Mouse (Mus musculus) hindbrain, embryonic 12.5 days (tissue): ENCODE measurements around the gene Gm11639. TPM values are rescaled to one million over a fixed set of nuclear protein-coding genes. Genes with fewer than 3 reads are reported as not detected.
"Not testable (repeated sequence)": the region's sequence is repeated elsewhere in the genome, so short reads cannot be mapped to it uniquely, and the experiment has no call there.

Experiments
- ATAC-seq: fragments of 200-750 bp; cut with Nextera tagmentation; 2 replicates; pipeline ENCODE4 v1.8.0; 2017; ENCODE audit warnings: moderate TSS enrichment; ENCODE audit not compliant: low FRiP score
- H3K27ac ChIP-seq: fragments of 300-500 bp; sonication (generic); 2 replicates; pipeline ENCODE4 v1.5.1; 2016; ENCODE audit warnings: mild to moderate bottlenecking
- H3K27me3 ChIP-seq: fragments of 300-500 bp; sonication (generic); 2 replicates; pipeline ENCODE4 v1.6.1; 2016; ENCODE audit warnings: mild to moderate bottlenecking
- H3K36me3 ChIP-seq: fragments of 300-500 bp; sonication (generic); 2 replicates; pipeline ENCODE4 v1.6.1; 2016; ENCODE audit warnings: mild to moderate bottlenecking
- H3K4me1 ChIP-seq: fragments of 300-500 bp; sonication (generic); 2 replicates; pipeline ENCODE4 v1.6.1; 2016
- H3K4me2 ChIP-seq: fragments of 300-500 bp; sonication (generic); replicated peaks from 2 replicates; pipeline ENCODE4 v1.6.1; 2016; ENCODE audit warnings: mild to moderate bottlenecking
- H3K4me3 ChIP-seq: fragments of 300-500 bp; sonication (generic); 2 replicates; pipeline ENCODE4 v1.5.1; 2016; ENCODE audit warnings: mild to moderate bottlenecking
- H3K9ac ChIP-seq: fragments of 300-500 bp; sonication (generic); 2 replicates; pipeline ENCODE4 v1.6.1; 2016; ENCODE audit warnings: mild to moderate bottlenecking, moderate library complexity
- H3K9me3 ChIP-seq: fragments of 300-500 bp; sonication (generic); replicated peaks from 2 replicates; pipeline ENCODE4 v1.6.1; 2016; ENCODE audit warnings: mild to moderate bottlenecking
- WGBS: fragments of 180-500 bp; shearing (Covaris S2); methylation state at CpG from one replicate; pipeline ENCODE4 v1.1.7; 2016; 5-methylcytosine and 5-hydroxymethylcytosine counted together
- polyA plus RNA-seq: library from polyadenylated mRNA; unstranded; fragments of >200 nt; fragmentation: Nextera tagmentation; extraction: Ambion mirVana; gene quantifications from 2 replicates; pipeline ENCODE4 v1.2.1, GENCODE M21; 2016

Gene Gm11639
- polyA plus RNA-seq, 1 experiment from 2014 or later = not detected

DNA sequence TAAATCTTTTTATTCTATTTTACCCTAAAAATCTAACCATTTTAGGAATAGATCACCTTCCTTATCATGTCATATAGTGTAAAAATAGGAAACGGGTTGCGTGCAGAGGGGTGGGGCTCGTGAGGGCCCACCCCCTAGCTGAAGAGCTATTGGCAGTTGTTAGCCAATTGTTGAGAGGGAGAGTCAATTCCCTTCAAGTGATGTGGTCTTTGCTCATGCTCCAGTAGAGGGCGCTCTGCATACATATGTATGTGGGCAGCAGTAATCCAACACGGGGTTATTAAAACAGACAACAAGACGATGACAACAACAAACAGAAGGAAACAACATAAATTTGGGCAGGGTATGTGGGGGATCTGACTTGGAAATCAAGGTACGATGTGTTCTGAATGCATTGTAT, 335.6 kb downstream of the Gm11639 start:
- Histone ChIP-seq H3K4me2 (no peak overlapping the region), H3K4me3 (no peak overlapping the region), H3K27me3 (no peaks in the 10 kb centered on the region), H3K9me3 (no peaks in the 10 kb centered on the region), H3K27ac (no peak overlapping the region), H3K4me1 (no peaks in the 10 kb centered on the region), H3K36me3 (no peaks in the 10 kb centered on the region), H3K9ac (no peak overlapping the region)
- ATAC-seq = no peak
- 81% methylated on average over 7 of the region's 7 CpGs for WGBS

GRCm38 (mm10) chr11:105028744-105029348, 343.3 kb downstream of the Gm11639 start:
- Histone ChIP-seq H3K4me1 (no peaks in the 10 kb centered on the region), H3K27ac (no peak overlapping the region), H3K4me3 (no peak overlapping the region), H3K9me3 (no peaks in the 10 kb centered on the region), H3K27me3 (no peaks in the 10 kb centered on the region), H3K9ac (no peak overlapping the region), H3K36me3 (no peaks in the 10 kb centered on the region), H3K4me2 (no peak overlapping the region)
- ATAC-seq = no peak
- WGBS = 73% methylated on average over 6 of the region's 6 CpGs

GRCm38 (mm10) chr11:105029525-105029924, 344.0 kb downstream of the Gm11639 start:
- Histone ChIP-seq H3K4me3 (no peak overlapping the region), H3K9ac (no peak overlapping the region), H3K36me3 (no peaks in the 10 kb centered on the region), H3K27me3 (no peaks in the 10 kb centered on the region), H3K4me2 (no peak overlapping the region), H3K27ac (no peak overlapping the region), H3K9me3 (no peaks in the 10 kb centered on the region), H3K4me1 (no peaks in the 10 kb centered on the region)
- ATAC-seq = no peak
- WGBS = 85% methylated on average over 8 of the region's 8 CpGs

DNA sequence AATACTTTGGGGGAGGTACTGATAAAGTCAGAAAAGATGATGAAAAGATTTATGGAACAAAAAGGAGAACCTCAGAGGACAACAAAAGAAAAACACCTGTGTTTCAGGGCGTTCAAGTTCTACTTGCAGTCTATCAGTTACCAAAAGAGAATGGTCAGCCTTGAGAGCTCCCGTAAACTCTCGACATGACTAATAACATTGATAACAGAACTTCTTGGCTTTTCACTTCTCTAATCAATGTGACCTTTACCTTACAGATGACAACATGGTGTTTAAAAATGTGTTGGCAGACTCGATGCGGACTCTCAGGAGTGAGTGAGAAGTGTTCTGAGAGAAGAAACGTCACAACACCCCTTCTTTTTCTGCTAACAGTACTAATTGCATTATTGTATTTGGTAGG, 344.7 kb downstream of the Gm11639 start:
- Histone ChIP-seq H3K9ac (no peak overlapping the region), H3K27ac (no peak overlapping the region), H3K4me3 (no peak overlapping the region), H3K4me2 (no peak overlapping the region), H3K9me3 (no peaks in the 10 kb centered on the region), H3K36me3 (no peaks in the 10 kb centered on the region), H3K4me1 (no peaks in the 10 kb centered on the region), H3K27me3 (no peaks in the 10 kb centered on the region)
- ATAC-seq = no peak
- WGBS = 86% methylated on average over 6 of the region's 6 CpGs

DNA sequence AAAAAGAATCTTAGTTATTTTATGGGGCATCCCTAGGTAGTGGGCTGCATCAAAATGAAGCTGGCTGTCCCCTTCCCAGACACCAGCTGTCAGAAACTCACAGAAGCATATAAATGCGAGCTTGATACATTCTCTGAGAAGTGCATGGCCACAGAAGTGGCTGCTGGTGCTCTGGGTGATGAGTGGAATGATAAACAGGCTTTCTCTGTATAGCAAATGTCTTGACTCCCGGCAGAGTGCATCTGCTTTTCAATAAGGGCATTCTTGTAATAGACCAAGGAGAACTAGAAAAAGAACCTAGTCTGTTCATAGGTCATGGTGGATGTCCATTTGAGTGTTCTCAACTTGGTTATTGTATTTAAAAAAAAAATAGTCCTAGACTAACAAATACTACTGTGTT, 345.6 kb downstream of the Gm11639 start:
- Histone ChIP-seq H3K36me3 (no peaks in the 10 kb centered on the region), H3K4me2 (no peak overlapping the region), H3K4me3 (no peak overlapping the region), H3K27ac (no peak overlapping the region), H3K9ac (no peak overlapping the region), H3K4me1 (no peaks in the 10 kb centered on the region), H3K27me3 (no peaks in the 10 kb centered on the region), H3K9me3 (no peaks in the 10 kb centered on the region)
- no peak for ATAC-seq
- 47% methylated on average over 2 of the region's 2 CpGs for WGBS

GRCm38 (mm10) chr11:105035081-105035480, 349.6 kb downstream of the Gm11639 start:
- H3K4me1 ChIP-seq = no peaks in the 10 kb centered on the region
- no peak overlapping the region for H3K9ac ChIP-seq
- no peaks in the 10 kb centered on the region for H3K36me3 ChIP-seq
- no peak overlapping the region for H3K4me3 ChIP-seq
- no peak overlapping the region for H3K4me2 ChIP-seq
- H3K27ac ChIP-seq = no peak overlapping the region
- WGBS = 95% methylated on average over 1 of the region's 1 CpGs
- no peaks in the 10 kb centered on the region for H3K27me3 ChIP-seq
- no peaks in the 10 kb centered on the region for H3K9me3 ChIP-seq
- ATAC-seq = no peak

- no peaks in the 10 kb centered on the region; the same call in 1 of the 2 replicates for H3K9me3 ChIP-seq
- H3K9ac ChIP-seq = no peak within 1 kb of the TSS
- WGBS = 91% methylated on average over 5 of the region's 5 CpGs
- no peaks in the 10 kb centered on the region for H3K4me1 ChIP-seq
- no peaks in the 10 kb centered on the region for H3K36me3 ChIP-seq
- H3K27ac ChIP-seq = no peak within 1 kb of the TSS
- no peak within 1 kb of the TSS for H3K4me2 ChIP-seq
- H3K27me3 ChIP-seq = no peaks in the 10 kb centered on the region
- ATAC-seq = no peak
- no peak within 1 kb of the TSS for H3K4me3 ChIP-seq
Measured at GRCm38 (mm10) chr11:105063292-105063691, 377.8 kb downstream of the Gm11639 start, which contains the start of gene Efcab3. Gene Efcab3 (plus strand): TSS chr11:105063592.

GRCm38 (mm10) chr11:105112448-105112847, 426.9 kb downstream of the Gm11639 start:
- not testable (repeated sequence) for H3K4me3 ChIP-seq, H3K27me3 ChIP-seq, H3K36me3 ChIP-seq, H3K4me2 ChIP-seq, H3K9ac ChIP-seq, ATAC-seq, H3K4me1 ChIP-seq, H3K27ac ChIP-seq, H3K9me3 ChIP-seq
- WGBS = 78% methylated on average over 22 of the region's 22 CpGs

DNA sequence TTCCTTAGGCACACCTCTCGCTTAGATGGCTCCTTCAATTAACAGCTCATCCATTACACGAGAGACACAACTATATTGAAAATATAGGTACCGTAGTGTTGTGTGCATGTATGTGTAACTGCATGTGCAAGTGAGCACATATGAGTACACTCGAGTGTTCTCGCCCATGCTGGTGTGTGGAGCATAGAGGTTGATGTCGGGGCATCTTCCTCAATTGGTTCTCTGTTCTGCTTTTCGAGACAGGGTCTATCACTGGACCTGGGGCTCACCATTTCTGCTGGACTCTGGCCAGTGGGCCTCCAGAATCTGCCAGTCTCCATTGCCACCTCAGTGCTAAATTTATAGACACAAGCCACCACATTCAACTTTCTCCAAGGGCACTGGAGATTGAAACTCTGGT, 432.3 kb downstream of the Gm11639 start:
- no peaks in the 10 kb centered on the region for H3K9me3 ChIP-seq
- no peaks in the 10 kb centered on the region for H3K36me3 ChIP-seq
- 87% methylated on average over 7 of the region's 7 CpGs for WGBS
- no peak overlapping the region for H3K4me3 ChIP-seq
- H3K27me3 ChIP-seq = no peaks in the 10 kb centered on the region
- no peaks in the 10 kb centered on the region for H3K4me1 ChIP-seq
- H3K4me2 ChIP-seq = no peak overlapping the region
- no peak overlapping the region for H3K9ac ChIP-seq
- no peak for ATAC-seq
- no peak overlapping the region for H3K27ac ChIP-seq

GRCm38 (mm10) chr11:105120551-105121061, 435.1 kb downstream of the Gm11639 start:
- no peak for ATAC-seq
- Histone ChIP-seq H3K27ac (no peak overlapping the region), H3K4me2 (no peak overlapping the region), H3K4me3 (no peak overlapping the region), H3K9ac (no peak overlapping the region), H3K4me1 (no peaks in the 10 kb centered on the region), H3K9me3 (no peaks in the 10 kb centered on the region), H3K36me3 (no peaks in the 10 kb centered on the region), H3K27me3 (no peaks in the 10 kb centered on the region)
- 33% methylated on average over 4 of the region's 4 CpGs for WGBS

DNA sequence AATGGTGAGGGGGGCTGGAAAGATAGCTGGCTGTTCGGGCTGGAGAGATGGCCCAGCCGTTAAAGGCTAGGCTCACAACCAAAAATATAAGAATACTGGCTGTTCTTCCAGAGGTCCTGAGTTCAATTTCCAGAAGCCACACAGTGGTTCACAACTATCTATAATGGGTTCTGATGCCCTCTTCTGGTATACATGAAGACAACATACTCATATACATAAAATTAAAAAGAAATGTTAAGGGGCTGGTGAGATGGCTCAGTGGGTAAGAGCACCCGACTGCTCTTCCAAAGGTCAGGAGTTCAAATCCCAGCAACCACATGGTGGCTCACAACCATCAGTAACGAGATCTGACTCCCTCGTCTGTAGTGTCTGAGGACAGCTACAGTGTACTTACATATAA, 436.3 kb downstream of the Gm11639 start:
- not testable (repeated sequence) for H3K27ac ChIP-seq, H3K9me3 ChIP-seq, H3K9ac ChIP-seq, H3K4me1 ChIP-seq, H3K36me3 ChIP-seq, ATAC-seq, H3K4me2 ChIP-seq, H3K4me3 ChIP-seq, H3K27me3 ChIP-seq
- 80% methylated on average over 5 of the region's 5 CpGs for WGBS

GRCm38 (mm10) chr11:105123986-105124385, 438.5 kb downstream of the Gm11639 start:
- Histone ChIP-seq H3K27me3 (no peaks in the 10 kb centered on the region), H3K27ac (no peak overlapping the region), H3K4me1 (peaks cover 11% of the 10 kb centered on the region), H3K9ac (no peak overlapping the region), H3K36me3 (0 out of 2 replicates have a peak, but pooled peaks cover 2% of the 10 kb centered on the region), H3K9me3 (no peaks in the 10 kb centered on the region), H3K4me3 (no peak overlapping the region), H3K4me2 (no peak overlapping the region)
- no peak for ATAC-seq
- WGBS = 5% methylated on average over 9 of the region's 9 CpGs
